Mouse (Mus musculus) hindbrain, embryonic 16.5 days (tissue): Measurements from ENCODE around the gene Fam129a. TPM values are rescaled to one million over a fixed set of nuclear protein-coding genes. Genes with fewer than 3 reads are reported as not detected.

Source experiments
- ATAC-seq: fragments of 200-750 bp; cut with Nextera tagmentation; 2 replicates; pipeline ENCODE4 v1.8.0; 2017; ENCODE audit warnings: moderate TSS enrichment, moderate library complexity
- H3K27ac ChIP-seq: fragments of 300-500 bp; sonication (generic); 2 replicates; pipeline ENCODE4 v1.5.1; 2014; ENCODE audit warnings: low read depth, mild to moderate bottlenecking, control low read depth, low read length, moderate library complexity
- H3K27me3 ChIP-seq: fragments of 300-500 bp; sonication (generic); replicated peaks from 2 replicates; pipeline ENCODE4 v1.6.1; 2014; ENCODE audit warnings: low read length; ENCODE audit not compliant: control insufficient read depth, insufficient read depth
- H3K36me3 ChIP-seq: fragments of 300-500 bp; sonication (generic); 2 replicates; pipeline ENCODE4 v1.6.1; 2014; ENCODE audit warnings: mild to moderate bottlenecking, low read length, moderate library complexity, mixed read lengths; ENCODE audit not compliant: control insufficient read depth, insufficient read depth
- H3K4me1 ChIP-seq: fragments of 300-500 bp; sonication (generic); 2 replicates; pipeline ENCODE4 v1.6.1; 2014; ENCODE audit warnings: low read depth, low read length; ENCODE audit not compliant: control insufficient read depth, insufficient read depth
- H3K4me2 ChIP-seq: fragments of 300-500 bp; sonication (generic); 2 replicates; pipeline ENCODE4 v1.6.1; 2014; ENCODE audit warnings: mild to moderate bottlenecking, low read length, control low read depth, moderate library complexity
- H3K4me3 ChIP-seq: fragments of 300-500 bp; sonication (generic); 2 replicates; pipeline ENCODE4 v1.5.1; 2014; ENCODE audit warnings: mild to moderate bottlenecking, low read length, control low read depth, moderate library complexity
- H3K9ac ChIP-seq: fragments of 300-500 bp; sonication (generic); 2 replicates; pipeline ENCODE4 v1.6.1; 2014; ENCODE audit warnings: low read depth, mild to moderate bottlenecking, control low read depth, low read length, moderate library complexity
- H3K9me3 ChIP-seq: fragments of 300-500 bp; sonication (generic); 2 replicates; pipeline ENCODE4 v1.6.1; 2014; ENCODE audit warnings: mild to moderate bottlenecking, low read length, moderate library complexity; ENCODE audit not compliant: control insufficient read depth
- WGBS: fragments of 180-500 bp; shearing (Covaris S2); extraction: QIAGEN DNeasy Blood & Tissue Kit; methylation state at CpG from one replicate; pipeline ENCODE4 v1.1.7; 2014; 5-methylcytosine and 5-hydroxymethylcytosine counted together
- polyA plus RNA-seq: library from polyadenylated mRNA; unstranded; fragments of >200 nt; fragmentation: Nextera tagmentation; extraction: Ambion mirVana; gene quantifications from 2 replicates; pipeline ENCODE4 v1.2.1, GENCODE M21; 2015

The Fam129a gene
- polyA plus RNA-seq, 1 experiment from 2014 or later, result 0.88 TPM

DNA sequence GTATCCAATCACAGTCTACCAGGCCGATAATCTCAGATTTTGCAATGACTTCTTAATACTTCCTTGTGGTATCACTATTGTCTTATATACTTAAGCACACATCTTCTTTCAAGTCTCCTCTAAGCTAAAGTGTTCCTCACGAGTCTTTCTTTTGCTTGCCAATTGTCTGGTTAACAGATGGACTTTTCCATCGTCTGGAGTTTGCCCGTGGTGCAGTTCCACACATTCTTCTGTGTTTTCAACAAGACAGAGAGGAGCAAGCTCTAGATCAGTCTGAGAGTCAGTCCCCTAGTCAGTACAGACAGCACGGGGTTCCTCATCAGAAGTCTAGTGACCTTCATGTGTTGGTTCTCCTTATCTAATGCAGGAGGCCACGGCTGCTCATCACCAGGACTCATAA lies 10.5 kb downstream of the Fam129a start:
- H3K27me3 ChIP-seq, result no peaks in the 10 kb centered on the region
- H3K4me1 ChIP-seq, result no peaks in the 10 kb centered on the region
- no peak overlapping the region for H3K9ac ChIP-seq
- H3K4me2 ChIP-seq, result no peak overlapping the region
- 89% methylated on average over 6 of the region's 6 CpGs for WGBS
- H3K4me3 ChIP-seq, result no peak overlapping the region
- H3K36me3 ChIP-seq, result no peaks in the 10 kb centered on the region
- no peak overlapping the region for H3K27ac ChIP-seq
- ATAC-seq, result no peak
- no peaks in the 10 kb centered on the region for H3K9me3 ChIP-seq

DNA sequence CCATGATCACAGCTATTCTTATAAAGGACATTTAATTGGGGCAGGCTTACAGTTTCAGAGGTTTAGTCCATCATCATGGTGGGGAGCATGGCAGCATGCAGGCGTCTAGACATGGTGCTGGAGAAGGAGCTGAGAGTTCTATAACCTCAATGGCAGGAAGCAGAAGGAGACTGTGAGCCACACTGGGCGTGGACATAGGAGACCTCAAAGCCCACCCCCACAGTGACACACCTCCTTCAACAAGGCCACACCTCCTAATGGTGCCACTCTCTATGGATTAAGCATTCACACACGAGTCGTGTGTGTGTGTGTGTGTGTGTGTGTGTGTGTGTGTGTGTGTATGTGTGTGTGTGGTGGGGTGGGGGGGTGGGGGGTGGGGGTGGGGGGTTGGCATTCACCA lies 11.0 kb downstream of the Fam129a start:
- Histone ChIP-seq H3K9ac (no peak overlapping the region), H3K27me3 (no peaks in the 10 kb centered on the region), H3K4me3 (no peak overlapping the region), H3K4me1 (no peaks in the 10 kb centered on the region), H3K4me2 (no peak overlapping the region), H3K27ac (no peak overlapping the region), H3K36me3 (no peaks in the 10 kb centered on the region), H3K9me3 (no peaks in the 10 kb centered on the region)
- WGBS, result 82% methylated on average over 4 of the region's 4 CpGs
- ATAC-seq, result no peak

DNA sequence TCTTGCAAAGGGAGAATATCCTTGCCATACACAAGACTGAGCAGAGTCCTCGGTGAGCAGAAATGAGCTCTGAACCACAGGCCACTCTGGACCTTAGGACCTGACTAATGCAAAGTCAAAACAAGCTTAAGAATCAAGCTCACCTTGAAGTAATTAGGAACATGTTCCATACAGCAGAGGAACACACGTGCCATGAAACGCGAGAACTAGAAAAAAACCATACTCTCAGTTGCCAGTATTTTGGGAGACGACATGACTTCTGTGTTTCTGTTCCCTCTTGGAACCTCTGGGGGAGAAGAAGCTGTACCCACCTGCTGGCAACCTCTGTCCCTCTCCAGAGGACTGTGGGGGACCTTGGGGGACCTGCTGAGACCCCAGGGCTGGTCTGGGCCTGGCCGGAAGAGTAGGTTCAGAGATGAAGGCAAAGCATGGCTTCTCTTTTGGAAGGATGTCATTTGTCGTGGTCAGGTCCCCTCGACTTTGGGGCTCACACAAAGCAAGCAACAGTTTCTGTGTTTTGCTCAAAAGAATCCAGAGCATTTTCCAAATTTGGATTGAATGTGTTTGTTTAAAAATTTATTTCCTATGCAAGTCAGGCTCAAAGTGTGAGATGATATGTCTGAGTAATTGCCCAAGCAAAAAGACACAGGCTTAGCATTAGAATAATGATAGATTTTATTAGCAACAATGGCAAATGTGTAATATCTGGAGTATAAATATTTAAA lies 12.6 kb downstream of the Fam129a start:
- WGBS, result 85% methylated on average over 8 of the region's 8 CpGs

DNA sequence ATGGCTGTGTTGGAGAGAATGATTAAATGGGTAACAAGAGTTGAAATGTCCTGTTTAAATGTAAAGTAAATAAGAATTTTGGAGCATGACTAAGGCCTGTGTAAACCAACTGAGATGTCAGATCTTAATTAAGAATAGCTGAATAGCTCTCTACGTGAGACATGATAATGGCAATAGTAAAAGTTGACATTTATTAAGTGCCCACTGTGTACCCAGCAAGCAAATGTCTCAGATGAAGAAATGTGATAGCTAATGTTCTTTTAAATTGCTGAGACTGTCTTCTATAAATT lies 13.1 kb downstream of the Fam129a start:
- Histone ChIP-seq H3K4me3 (no peak overlapping the region), H3K27ac (no peak overlapping the region), H3K4me2 (no peak overlapping the region), H3K4me1 (no peaks in the 10 kb centered on the region), H3K9me3 (no peaks in the 10 kb centered on the region), H3K36me3 (no peaks in the 10 kb centered on the region), H3K9ac (no peak overlapping the region), H3K27me3 (no peaks in the 10 kb centered on the region)
- no peak for ATAC-seq
- WGBS, result 44% methylated on average over 1 of the region's 1 CpGs

More for the DNA sequence above, 12.6 kb downstream of the Fam129a start:
- ATAC-seq, result no peak
- Histone ChIP-seq H3K4me3 (no peak overlapping the region), H3K4me2 (no peak overlapping the region), H3K9me3 (no peaks in the 10 kb centered on the region), H3K27ac (no peak overlapping the region), H3K9ac (no peak overlapping the region), H3K4me1 (no peaks in the 10 kb centered on the region), H3K27me3 (no peaks in the 10 kb centered on the region), H3K36me3 (no peaks in the 10 kb centered on the region)

DNA sequence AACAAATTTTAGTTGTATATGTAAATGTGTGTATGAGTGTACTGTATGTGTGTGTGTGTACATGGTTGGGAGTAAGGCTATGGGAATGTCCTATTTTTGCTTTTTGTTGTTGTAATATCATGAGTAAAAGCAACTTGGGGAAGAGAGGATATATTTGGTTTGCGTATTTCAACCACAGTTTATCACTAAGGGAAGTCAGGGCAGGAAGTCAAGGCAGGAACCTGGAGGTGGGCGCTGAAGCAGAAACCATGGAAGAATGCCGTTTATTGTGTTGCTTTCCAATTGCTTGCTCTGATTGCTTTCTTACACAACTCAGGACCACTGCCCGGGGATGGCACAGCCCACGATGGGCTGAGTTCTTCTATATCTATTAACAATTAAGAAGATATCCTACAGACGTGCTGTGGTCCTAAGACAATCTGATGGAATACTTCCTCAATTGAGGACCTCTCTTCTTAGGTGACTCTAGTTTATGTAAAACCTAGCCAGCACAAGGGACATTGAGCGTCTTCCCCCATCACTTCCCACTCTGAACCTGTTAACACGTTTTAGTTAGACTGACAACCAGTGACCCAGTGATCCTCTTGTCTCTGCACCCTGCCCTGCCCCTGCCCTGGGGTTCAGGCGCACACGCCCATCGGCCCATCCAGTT lies 13.7 kb downstream of the Fam129a start:
- no peaks in the 10 kb centered on the region for H3K27me3 ChIP-seq
- no peak overlapping the region for H3K9ac ChIP-seq
- H3K9me3 ChIP-seq, result no peaks in the 10 kb centered on the region
- H3K4me1 ChIP-seq, result no peaks in the 10 kb centered on the region
- H3K27ac ChIP-seq, result no peak overlapping the region
- WGBS, result 75% methylated on average over 11 of the region's 11 CpGs
- H3K4me3 ChIP-seq, result no peak overlapping the region
- no peak overlapping the region for H3K4me2 ChIP-seq
- H3K36me3 ChIP-seq, result no peaks in the 10 kb centered on the region
- no peak for ATAC-seq

DNA sequence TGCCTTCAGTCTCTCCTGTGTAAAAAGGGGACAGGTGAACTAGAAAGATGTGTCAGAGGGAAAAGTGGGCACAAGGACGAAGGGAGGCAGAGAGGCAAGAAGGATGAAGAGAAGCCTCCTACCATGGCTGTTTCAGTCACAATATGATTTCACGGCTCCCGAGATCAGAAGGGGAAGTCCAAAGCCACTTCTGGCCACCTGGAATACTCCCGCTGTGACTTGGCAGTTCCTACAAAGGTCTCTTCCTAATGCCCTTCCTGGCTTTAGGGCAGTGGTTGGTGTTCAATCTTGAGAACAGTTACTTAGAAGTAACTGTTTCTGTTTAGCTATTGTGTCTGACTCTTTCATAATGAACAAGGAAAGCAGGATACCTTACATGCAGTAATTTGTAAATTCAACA lies 14.7 kb downstream of the Fam129a start:
- no peak overlapping the region for H3K4me2 ChIP-seq
- WGBS, result 67% methylated on average over 4 of the region's 4 CpGs

DNA sequence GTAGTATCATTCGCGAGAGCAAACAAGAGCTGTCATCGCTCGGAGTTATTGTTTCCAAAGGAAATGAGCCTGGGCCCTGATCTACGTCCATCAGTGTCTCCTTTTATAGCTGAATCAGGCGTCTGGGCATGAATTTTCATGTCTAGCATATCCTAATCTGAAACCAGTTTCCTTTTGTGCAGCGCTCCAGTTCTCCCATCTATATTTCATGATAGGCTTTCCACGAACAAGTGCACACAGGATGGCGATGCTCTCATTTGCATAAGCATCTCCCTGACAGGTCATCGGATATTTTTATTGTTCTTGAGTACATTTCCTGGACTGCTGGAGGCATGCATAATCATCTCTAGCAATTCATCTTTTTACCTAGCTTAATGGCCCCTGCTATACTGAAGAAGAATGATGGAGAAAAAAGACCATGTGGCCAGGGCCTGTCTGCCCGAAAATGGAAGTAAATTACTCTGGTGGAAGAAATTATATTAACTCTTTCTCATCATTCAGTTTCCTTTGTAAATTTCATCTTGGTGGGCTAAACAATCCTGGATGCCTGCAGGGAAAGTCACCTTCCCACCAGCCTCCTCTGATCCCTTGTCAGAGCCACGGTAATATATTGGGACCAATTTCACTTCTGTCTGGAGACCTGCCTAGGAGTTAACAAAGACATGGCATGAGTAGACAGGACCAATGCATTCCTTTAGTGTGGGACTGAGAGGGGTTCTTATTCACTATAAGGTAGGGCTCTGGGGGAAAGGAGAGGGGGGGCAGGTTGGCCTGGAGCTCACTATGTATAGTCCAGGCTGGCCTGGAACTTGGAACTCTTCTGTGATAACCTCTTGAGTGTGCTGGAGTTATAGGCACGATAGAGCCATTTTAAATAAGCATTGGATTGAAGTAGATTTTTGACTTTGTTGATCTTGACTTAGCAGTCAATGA lies 21.4 kb downstream of the Fam129a start:
- H3K4me1 ChIP-seq, result no peaks in the 10 kb centered on the region; the same call in 1 of the 2 replicates
- H3K27ac ChIP-seq, result no peak overlapping the region
- no peak overlapping the region for H3K9ac ChIP-seq
- WGBS, result 47% methylated on average over 13 of the region's 13 CpGs
- H3K9me3 ChIP-seq, result no peaks in the 10 kb centered on the region
- H3K36me3 ChIP-seq, result no peaks in the 10 kb centered on the region
- H3K27me3 ChIP-seq, result no peaks in the 10 kb centered on the region
- H3K4me3 ChIP-seq, result no peak overlapping the region
- ATAC-seq, result peak; percentile 65
- no peak overlapping the region for H3K4me2 ChIP-seq

More for the DNA sequence above, 14.7 kb downstream of the Fam129a start:
- Histone ChIP-seq H3K9me3 (no peaks in the 10 kb centered on the region), H3K4me1 (no peaks in the 10 kb centered on the region), H3K27ac (no peak overlapping the region), H3K27me3 (no peaks in the 10 kb centered on the region), H3K9ac (no peak overlapping the region), H3K4me3 (no peak overlapping the region), H3K36me3 (no peaks in the 10 kb centered on the region)
- no peak for ATAC-seq

DNA sequence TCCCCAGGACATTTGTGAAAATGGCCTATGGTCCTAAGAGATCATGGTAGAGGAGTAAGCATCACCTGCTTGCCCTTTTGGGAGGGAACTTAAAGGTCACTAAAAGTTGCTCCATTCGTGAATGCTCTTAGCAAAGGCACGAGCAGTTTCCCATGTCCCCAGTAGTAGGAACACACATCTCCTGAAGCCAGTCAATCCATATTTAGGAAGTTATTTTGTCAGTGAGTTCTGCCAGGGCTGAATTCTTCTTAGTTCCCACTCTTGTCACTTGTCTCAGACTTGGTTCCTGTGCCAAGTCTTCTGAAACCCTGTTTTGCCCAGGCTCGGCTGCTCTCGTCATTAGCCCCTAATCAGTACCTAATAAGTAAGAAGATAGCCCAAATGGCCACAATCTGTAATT lies 23.9 kb downstream of the Fam129a start:
- no peaks in the 10 kb centered on the region for H3K27me3 ChIP-seq
- 87% methylated on average over 4 of the region's 4 CpGs for WGBS
- ATAC-seq, result no peak
- H3K4me1 ChIP-seq, result no peaks in the 10 kb centered on the region; the same call in 1 of the 2 replicates
- H3K36me3 ChIP-seq, result no peaks in the 10 kb centered on the region
- no peaks in the 10 kb centered on the region for H3K9me3 ChIP-seq
- no peak overlapping the region for H3K9ac ChIP-seq
- H3K4me2 ChIP-seq, result no peak overlapping the region
- no peak overlapping the region for H3K4me3 ChIP-seq
- H3K27ac ChIP-seq, result no peak overlapping the region
